Mouse (Mus musculus) thymus, postnatal 10 days (tissue): ENCODE measurements around the gene Ankrd23.
"Not testable (repeated sequence)": the region's sequence is repeated elsewhere in the genome, so short reads cannot be mapped to it uniquely, and the experiment has no call there.

Experiments
- DNase-seq, 2 experiments: peaks; one replicate each; pipeline ENCODE4 v3.0.0; 2021; ENCODE audit warnings: low spot score in 2 of 2

The Ankrd23 gene

GRCm38 (mm10) chr1:36536783-36537182, at the start of gene Ankrd23:
Gene Ankrd23, minus strand, starts transcription at chr1:36536883.
- DNase-seq: not testable (repeated sequence)

GRCm38 (mm10) chr1:36586288-36586687, 49.6 kb upstream of the Ankrd23 start:
- no peak for DNase-seq

DNA sequence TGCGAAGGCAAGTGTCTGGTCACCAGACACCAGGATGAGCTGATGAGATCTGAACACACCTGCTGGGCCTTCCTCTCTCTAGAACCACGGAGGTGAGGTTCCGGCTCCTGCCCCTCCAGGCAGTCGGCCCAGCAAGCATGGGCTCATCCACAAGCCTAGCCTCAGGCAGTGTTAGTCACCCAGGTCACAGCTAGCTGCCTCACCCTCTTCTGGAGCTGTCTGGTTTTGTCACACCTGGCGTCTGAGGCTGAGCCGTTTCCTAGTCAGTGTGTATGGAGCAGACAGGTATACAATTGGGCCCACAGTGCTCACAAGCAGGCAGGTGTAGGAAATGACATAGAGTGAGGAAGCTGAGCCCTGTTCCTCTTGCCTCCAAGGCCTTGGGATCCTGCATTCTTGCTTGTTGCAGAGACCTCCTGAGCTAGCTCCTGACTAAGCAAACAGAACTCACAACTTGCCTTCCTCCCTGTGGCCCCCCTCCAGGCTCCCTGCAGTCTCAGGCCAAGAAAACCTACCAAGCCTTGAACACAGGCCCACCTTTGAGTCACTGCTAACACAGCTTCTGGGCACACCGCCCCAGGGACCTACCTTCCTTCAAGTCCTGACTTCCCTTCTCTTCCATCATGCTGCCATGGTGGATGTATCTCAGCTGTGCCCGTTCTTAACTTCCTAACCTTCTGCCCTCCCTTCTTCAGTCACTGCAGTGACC, 46.9 kb upstream of the Ankrd23 start:
- DNase-seq: no peak

DNA sequence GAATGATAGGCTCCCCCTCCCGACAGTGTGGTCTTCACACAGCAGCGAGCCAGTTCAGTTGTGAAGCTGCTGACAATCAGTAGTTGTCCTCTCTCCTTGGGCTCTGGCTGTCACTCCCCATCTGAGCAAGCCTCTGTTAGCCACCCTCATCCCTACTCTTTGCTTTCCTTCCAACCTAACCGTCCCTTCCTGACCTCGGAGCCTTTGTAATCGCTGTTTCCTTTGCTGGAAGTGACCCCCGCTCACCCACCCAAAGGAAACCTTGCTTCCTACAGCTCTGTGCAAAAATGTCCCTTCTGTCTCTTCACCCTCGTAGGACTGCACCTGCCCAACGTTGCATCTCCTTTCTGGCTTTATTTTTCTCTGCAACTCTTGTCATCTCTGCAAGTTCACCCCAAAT, 45.5 kb upstream of the Ankrd23 start:
- no peak for DNase-seq

GRCm38 (mm10) chr1:36581260-36581659, 44.6 kb upstream of the Ankrd23 start:
- no peak for DNase-seq

DNA sequence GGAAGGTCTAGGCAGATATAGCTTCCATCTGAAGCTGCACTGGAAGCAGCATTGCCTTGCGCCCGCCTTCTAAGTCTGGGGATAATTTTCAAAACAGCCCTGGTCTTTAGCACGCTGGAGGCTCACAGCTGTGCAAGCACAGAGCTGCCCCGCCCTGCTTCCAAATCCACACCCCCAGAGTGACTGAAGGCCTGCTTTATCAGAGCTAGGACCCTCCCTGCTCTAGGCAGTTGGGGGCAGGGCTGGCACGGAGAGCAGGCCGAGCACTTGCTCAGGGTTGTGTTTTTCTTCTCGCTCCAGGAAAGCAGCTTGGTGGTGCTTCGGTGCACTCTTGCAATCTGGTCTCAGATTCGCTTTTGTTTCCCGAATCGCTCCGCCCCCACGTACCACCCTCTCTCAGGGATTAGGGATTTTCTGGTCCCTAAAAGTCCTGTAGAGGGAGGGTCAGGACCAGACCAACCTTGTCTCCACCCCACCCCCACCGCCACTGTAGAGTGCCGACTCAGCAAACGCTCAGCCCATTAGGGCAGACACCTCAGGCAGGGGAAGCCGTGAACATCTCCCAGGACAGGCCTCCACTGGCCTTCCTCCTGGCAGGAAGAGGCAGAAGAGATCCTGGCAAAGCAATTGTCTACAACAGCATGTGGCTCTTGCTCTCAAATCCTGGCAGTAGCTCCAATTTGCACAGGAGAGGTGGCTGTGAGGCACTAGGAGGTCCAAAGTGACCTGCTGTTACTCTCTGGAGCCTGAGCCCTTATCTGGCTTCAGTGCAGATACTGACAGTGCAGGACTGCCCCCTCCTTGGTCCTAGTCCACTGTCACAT, 43.9 kb upstream of the Ankrd23 start:
- no peak for DNase-seq

GRCm38 (mm10) chr1:36579974-36580383, 43.3 kb upstream of the Ankrd23 start:
- peak; percentile 70 to 77 for DNase-seq

- DNase-seq: no peak
Measured at GRCm38 (mm10) chr1:36576991-36577675, 40.5 kb upstream of the Ankrd23 start.

DNA sequence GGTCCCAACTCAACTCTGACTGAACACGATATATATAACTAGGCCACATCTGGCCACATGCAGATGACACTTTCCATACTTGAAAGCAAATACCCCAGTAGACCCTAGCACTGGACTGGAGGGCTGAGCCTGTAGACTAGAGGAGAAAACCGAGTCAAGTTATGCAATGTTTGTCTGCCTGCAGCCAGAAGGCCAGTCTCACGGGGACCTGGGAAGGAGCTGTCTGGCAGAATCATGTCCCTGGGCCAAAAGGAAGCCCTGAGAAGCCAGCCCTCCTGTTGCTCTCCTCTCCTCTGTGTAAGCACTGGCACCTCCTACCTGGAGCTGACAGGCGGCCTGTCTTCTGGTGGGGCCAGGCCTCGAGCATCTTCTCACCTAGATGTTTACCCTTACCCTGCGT, 38.7 kb upstream of the Ankrd23 start:
- no peak for DNase-seq

- no peak for DNase-seq
Measured at GRCm38 (mm10) chr1:36574196-36574955, 37.7 kb upstream of the Ankrd23 start.

GRCm38 (mm10) chr1:36573524-36573923, 36.8 kb upstream of the Ankrd23 start:
- no peak for DNase-seq

DNA sequence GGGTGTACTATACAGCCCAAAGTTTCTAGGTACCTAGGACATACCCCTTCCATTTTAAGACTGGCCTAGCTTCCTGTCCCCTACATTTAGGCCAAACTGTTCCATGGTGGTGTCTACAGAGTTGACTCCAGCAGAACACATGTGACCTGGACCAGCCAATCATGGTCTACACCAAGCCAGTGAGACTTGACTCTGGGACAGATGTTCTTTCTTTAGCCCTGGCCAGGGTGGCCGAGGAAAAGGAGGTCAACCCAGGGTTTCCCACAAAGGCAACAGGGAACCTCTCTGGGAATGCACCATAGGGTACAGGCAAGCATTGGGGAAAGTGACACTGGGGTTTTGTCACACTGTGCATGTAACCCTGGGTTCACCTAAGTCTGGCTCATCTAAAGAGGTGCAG, 36.0 kb upstream of the Ankrd23 start:
- no peak for DNase-seq

DNA sequence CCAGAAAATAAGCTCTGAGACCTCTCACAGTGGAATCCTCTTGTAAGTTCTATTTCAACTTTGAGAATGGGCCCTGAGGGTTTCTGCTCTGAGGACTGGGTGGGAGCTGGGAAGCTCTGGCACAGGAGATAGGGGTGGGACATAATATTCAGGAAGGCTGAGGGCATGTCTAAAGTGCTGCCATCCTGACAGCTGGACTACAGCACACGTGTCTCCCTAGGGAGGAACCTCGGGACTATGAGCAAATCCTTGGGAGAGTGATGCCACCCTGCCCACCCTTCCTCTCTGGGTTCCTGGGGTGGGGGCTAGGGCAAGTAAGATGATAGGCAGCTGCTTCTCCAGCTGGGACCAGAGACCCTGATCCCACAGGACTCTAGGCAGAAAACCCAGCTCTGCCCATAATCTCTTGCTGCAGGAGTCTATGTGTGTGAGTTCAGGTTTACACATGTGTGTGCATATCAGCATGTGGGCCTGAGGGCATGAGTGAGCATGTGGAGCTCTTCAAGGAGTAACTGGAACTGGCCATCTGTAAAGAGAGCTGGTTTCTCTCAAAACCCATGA, 35.5 kb upstream of the Ankrd23 start:
- no peak for DNase-seq

- no peak for DNase-seq
Measured at GRCm38 (mm10) chr1:36571627-36572026, 34.9 kb upstream of the Ankrd23 start.

DNA sequence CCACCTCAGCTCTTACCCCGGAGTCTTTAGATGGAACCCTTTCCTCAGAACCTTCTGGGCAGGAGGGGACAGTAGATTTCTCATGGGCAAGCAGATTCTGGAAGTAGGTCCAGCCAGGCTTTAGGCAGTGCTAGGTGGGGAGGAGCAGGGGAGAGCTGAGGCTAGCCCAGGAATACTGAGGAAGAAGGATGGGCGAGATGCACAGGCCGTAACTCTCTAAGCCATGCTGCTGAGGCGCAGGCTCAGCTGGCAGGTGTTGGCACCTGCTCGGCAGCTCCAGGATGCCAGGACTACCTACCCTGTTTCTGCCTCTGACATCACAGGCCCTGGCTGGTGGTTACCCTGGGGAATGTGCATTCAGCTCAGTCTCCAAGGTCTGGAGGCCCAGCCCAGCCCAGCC, 33.6 kb upstream of the Ankrd23 start:
- no peak for DNase-seq

GRCm38 (mm10) chr1:36569694-36570276, 33.1 kb upstream of the Ankrd23 start:
- no peak for DNase-seq

GRCm38 (mm10) chr1:36568776-36569175, 32.1 kb upstream of the Ankrd23 start:
- DNase-seq: no peak

DNA sequence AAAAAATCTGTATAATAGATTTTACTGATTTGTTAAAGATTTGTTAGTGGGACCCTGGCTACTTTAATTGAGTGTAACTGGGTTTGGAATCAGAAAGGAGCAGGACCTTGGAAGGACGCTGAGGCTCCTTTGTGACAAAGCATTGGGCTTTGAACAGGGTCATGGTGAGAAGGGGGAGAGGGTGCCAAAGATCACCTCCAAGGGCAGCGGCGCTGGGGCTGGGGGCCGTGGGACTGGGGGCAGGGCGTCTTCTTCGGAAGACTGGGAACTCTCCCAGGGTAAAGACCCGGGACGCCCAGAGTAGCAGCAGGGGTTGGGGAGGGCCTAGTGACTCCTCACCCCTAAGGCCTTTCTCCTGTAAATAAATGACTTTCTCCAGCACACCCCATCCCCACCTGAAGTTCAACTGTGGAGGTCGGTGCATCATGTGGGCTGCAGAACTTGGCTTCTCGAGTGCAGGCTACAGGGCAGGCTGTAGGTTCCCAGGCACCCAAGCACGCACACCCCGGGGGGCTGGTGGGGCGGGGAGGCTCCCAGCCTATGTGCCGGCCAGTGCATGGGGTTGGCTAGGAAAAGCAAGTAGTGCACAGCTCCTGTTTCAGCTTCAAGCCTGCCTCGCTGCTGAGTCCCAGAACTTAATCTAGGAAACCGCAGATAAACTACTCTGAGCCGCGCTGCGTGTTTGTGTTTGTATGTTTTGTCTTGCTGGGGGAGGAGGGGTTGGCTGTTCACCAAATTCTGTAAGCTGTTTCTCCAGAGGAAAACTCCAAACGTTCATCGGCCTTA, 31.3 kb upstream of the Ankrd23 start:
- no peak for DNase-seq

- DNase-seq: no peak
Measured at GRCm38 (mm10) chr1:36566425-36566824, 29.7 kb upstream of the Ankrd23 start.

DNA sequence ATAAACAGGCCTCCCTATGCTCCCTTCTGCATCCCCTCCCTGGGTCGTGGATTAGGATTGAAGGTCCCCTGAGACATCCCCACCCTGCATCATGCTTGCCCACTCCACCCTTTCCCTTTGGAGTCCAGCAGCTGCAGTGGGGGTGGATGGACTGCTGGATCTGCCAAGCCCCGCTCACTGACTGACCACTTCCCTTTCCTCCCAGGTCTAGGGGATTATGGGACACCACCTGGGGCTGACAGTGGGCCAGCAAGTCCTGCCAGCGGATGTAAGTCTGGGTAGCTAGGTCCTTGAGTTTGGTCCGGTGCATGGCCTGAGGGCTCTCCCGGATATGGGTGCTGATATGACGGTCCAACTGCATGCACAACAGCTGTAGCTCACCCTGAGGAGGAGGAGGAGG, 27.4 kb upstream of the Ankrd23 start:
- no peak for DNase-seq
